Mouse (Mus musculus): Measurements from ENCODE around the gene Osbpl3. TPM values are rescaled to one million over a fixed set of nuclear protein-coding genes. Genes with fewer than 3 reads are reported as not detected.

Gene Osbpl3
- total RNA-seq, 1 experiment, result 9.9 TPM

GRCm38 (mm10) chr6:50397116-50397515 is 58.9 kb downstream of the Osbpl3 start:
- no peak for TF ChIP-seq HCFC1 (IDR thresholded peaks at IDR 0.05; ENCODE audit: borderline replicate concordance, insufficient read depth, low read length)
- TF ChIP-seq ZC3H11A (IDR thresholded peaks at IDR 0.05; ENCODE audit: borderline replicate concordance, low read depth, low read length), result no peak
- TF ChIP-seq ZNF384 (IDR thresholded peaks at IDR 0.05; ENCODE audit: low read depth, low read length), result no peak
- TF ChIP-seq CHD2 (IDR thresholded peaks at IDR 0.05; ENCODE audit: low read depth, low read length), result no peak
- TF ChIP-seq MAFK (IDR thresholded peaks at IDR 0.05; ENCODE audit: insufficient read depth, low read depth, low read length), result no peak
- Histone ChIP-seq H3K9me3 (ENCODE audit: control insufficient read depth, insufficient read depth, low read depth, low read length) (no peaks in the 10 kb centered on the region), H3K27ac (ENCODE audit: insufficient read depth, low read depth, low read length, poor library complexity, severe bottlenecking) (no peak overlapping the region), H3K36me3 (ENCODE audit: control insufficient read depth, insufficient read depth, low read length, poor library complexity, severe bottlenecking) (no peaks in the 10 kb centered on the region), H3K4me3 (ENCODE audit: insufficient read depth in 1 of 2, low read depth in 1 of 2, low read length in 2 of 2, poor library complexity in 1 of 2, severe bottlenecking in 1 of 2) (no peak overlapping the region), H3K9ac (ENCODE audit: insufficient read depth, low read depth, low read length, poor library complexity, severe bottlenecking) (no peak overlapping the region), H3K4me1 (ENCODE audit: control insufficient read depth in 2 of 2, insufficient read depth in 2 of 2, low read length in 2 of 2, poor library complexity in 1 of 2) (peaks cover 0 to 3% of the 10 kb centered on the region in 2 experiments; a peak in 1 of 4 replicates)
- no peak for DNase-seq (ENCODE audit: low read depth, low spot score)
- in situ Hi-C loops (cut with MboI; ENCODE audit: low sequenced_read_pairs in 2 of 2, unreplicated experiment in 2 of 2), result no loop called here

GRCm38 (mm10) chr6:50395641-50396312 is 60.2 kb downstream of the Osbpl3 start:
- TF ChIP-seq ZC3H11A (IDR thresholded peaks at IDR 0.05; ENCODE audit: borderline replicate concordance, low read depth, low read length) (no peak), ZNF384 (IDR thresholded peaks at IDR 0.05; ENCODE audit: low read depth, low read length) (no peak), HCFC1 (IDR thresholded peaks at IDR 0.05; ENCODE audit: borderline replicate concordance, insufficient read depth, low read length) (no peak), CHD2 (IDR thresholded peaks at IDR 0.05; ENCODE audit: low read depth, low read length) (no peak), MAFK (IDR thresholded peaks at IDR 0.05; ENCODE audit: insufficient read depth, low read depth, low read length) (no peak)
- Histone ChIP-seq H3K9ac (ENCODE audit: insufficient read depth, low read depth, low read length, poor library complexity, severe bottlenecking) (no peak overlapping the region), H3K36me3 (ENCODE audit: control insufficient read depth, insufficient read depth, low read length, poor library complexity, severe bottlenecking) (no peaks in the 10 kb centered on the region), H3K9me3 (ENCODE audit: control insufficient read depth, insufficient read depth, low read depth, low read length) (no peaks in the 10 kb centered on the region), H3K4me1 (ENCODE audit: control insufficient read depth in 2 of 2, insufficient read depth in 2 of 2, low read length in 2 of 2, poor library complexity in 1 of 2) (peaks cover 0 to 3% of the 10 kb centered on the region in 2 experiments; a peak in 1 of 4 replicates), H3K27ac (ENCODE audit: insufficient read depth, low read depth, low read length, poor library complexity, severe bottlenecking) (no peak overlapping the region), H3K4me3 (ENCODE audit: insufficient read depth in 1 of 2, low read depth in 1 of 2, low read length in 2 of 2, poor library complexity in 1 of 2, severe bottlenecking in 1 of 2) (no peak overlapping the region)
- no peak for DNase-seq (ENCODE audit: low read depth, low spot score)
- in situ Hi-C loops (cut with MboI; ENCODE audit: low sequenced_read_pairs in 2 of 2, unreplicated experiment in 2 of 2), result no loop called here

GRCm38 (mm10) chr6:50394432-50394831 is 61.6 kb downstream of the Osbpl3 start:
- no peaks in the 10 kb centered on the region for H3K36me3 ChIP-seq (ENCODE audit: control insufficient read depth, insufficient read depth, low read length, poor library complexity, severe bottlenecking)
- peaks cover 0 to 3% of the 10 kb centered on the region in 2 experiments; a peak in 1 of 4 replicates for H3K4me1 ChIP-seq (ENCODE audit: control insufficient read depth in 2 of 2, insufficient read depth in 2 of 2, low read length in 2 of 2, poor library complexity in 1 of 2)
- DNase-seq (ENCODE audit: low read depth, low spot score), result no peak
- in situ Hi-C loops (cut with MboI; ENCODE audit: low sequenced_read_pairs in 2 of 2, unreplicated experiment in 2 of 2), result no loop called here
- no peak overlapping the region for H3K4me3 ChIP-seq (ENCODE audit: insufficient read depth in 1 of 2, low read depth in 1 of 2, low read length in 2 of 2, poor library complexity in 1 of 2, severe bottlenecking in 1 of 2)
- H3K27ac ChIP-seq (ENCODE audit: insufficient read depth, low read depth, low read length, poor library complexity, severe bottlenecking), result no peak overlapping the region
- no peaks in the 10 kb centered on the region for H3K9me3 ChIP-seq (ENCODE audit: control insufficient read depth, insufficient read depth, low read depth, low read length)
- no peak overlapping the region for H3K9ac ChIP-seq (ENCODE audit: insufficient read depth, low read depth, low read length, poor library complexity, severe bottlenecking)
- TF ChIP-seq ZC3H11A (IDR thresholded peaks at IDR 0.05; ENCODE audit: borderline replicate concordance, low read depth, low read length), result no peak
- TF ChIP-seq CHD2 (IDR thresholded peaks at IDR 0.05; ENCODE audit: low read depth, low read length), result no peak
- TF ChIP-seq HCFC1 (IDR thresholded peaks at IDR 0.05; ENCODE audit: borderline replicate concordance, insufficient read depth, low read length), result no peak
- TF ChIP-seq ZNF384 (IDR thresholded peaks at IDR 0.05; ENCODE audit: low read depth, low read length), result no peak
- no peak for TF ChIP-seq MAFK (IDR thresholded peaks at IDR 0.05; ENCODE audit: insufficient read depth, low read depth, low read length)

GRCm38 (mm10) chr6:50393960-50394359 is 62.0 kb downstream of the Osbpl3 start:
- in situ Hi-C loops (cut with MboI; ENCODE audit: low sequenced_read_pairs in 2 of 2, unreplicated experiment in 2 of 2), result no loop called here
- Histone ChIP-seq H3K9ac (ENCODE audit: insufficient read depth, low read depth, low read length, poor library complexity, severe bottlenecking) (no peak overlapping the region), H3K36me3 (ENCODE audit: control insufficient read depth, insufficient read depth, low read length, poor library complexity, severe bottlenecking) (no peaks in the 10 kb centered on the region), H3K4me3 (ENCODE audit: insufficient read depth in 1 of 2, low read depth in 1 of 2, low read length in 2 of 2, poor library complexity in 1 of 2, severe bottlenecking in 1 of 2) (no peak overlapping the region), H3K27ac (ENCODE audit: insufficient read depth, low read depth, low read length, poor library complexity, severe bottlenecking) (no peak overlapping the region), H3K9me3 (ENCODE audit: control insufficient read depth, insufficient read depth, low read depth, low read length) (no peaks in the 10 kb centered on the region), H3K4me1 (ENCODE audit: control insufficient read depth in 2 of 2, insufficient read depth in 2 of 2, low read length in 2 of 2, poor library complexity in 1 of 2) (peaks cover 0 to 3% of the 10 kb centered on the region in 2 experiments; a peak in 1 of 4 replicates)
- no peak for TF ChIP-seq ZNF384 (IDR thresholded peaks at IDR 0.05; ENCODE audit: low read depth, low read length)
- TF ChIP-seq MAFK (IDR thresholded peaks at IDR 0.05; ENCODE audit: insufficient read depth, low read depth, low read length), result no peak
- TF ChIP-seq CHD2 (IDR thresholded peaks at IDR 0.05; ENCODE audit: low read depth, low read length), result no peak
- TF ChIP-seq HCFC1 (IDR thresholded peaks at IDR 0.05; ENCODE audit: borderline replicate concordance, insufficient read depth, low read length), result no peak
- TF ChIP-seq ZC3H11A (IDR thresholded peaks at IDR 0.05; ENCODE audit: borderline replicate concordance, low read depth, low read length), result no peak
- DNase-seq (ENCODE audit: low read depth, low spot score), result no peak
